Mouse (Mus musculus): ENCODE results near the gene Cdh10.
A peak's percentile ranks its signal among the peaks of the same experiment; 100 is the strongest.

The Cdh10 gene

GRCm38 (mm10) chr15:18818185-18818973, at the start of gene Cdh10:
Gene Cdh10 (plus strand): TSS chr15:18818947.
- no peak for DNase-seq (ENCODE audit: low spot score)

GRCm38 (mm10) chr15:18809148-18809827, 9.5 kb upstream of the Cdh10 start:
- DNase-seq (ENCODE audit: low spot score): no peak

GRCm38 (mm10) chr15:18817707-18818106, 1.0 kb upstream of the Cdh10 start:
- DNase-seq (ENCODE audit: low spot score): no peak

- no peak for DNase-seq (ENCODE audit: low spot score)
These were observed 1.5 kb downstream of the Cdh10 start for GRCm38 (mm10) chr15:18820226-18820625.

- DNase-seq (ENCODE audit: low spot score): peak; percentile 65
These were observed 2.5 kb downstream of the Cdh10 start for GRCm38 (mm10) chr15:18821114-18821756.

- DNase-seq (ENCODE audit: low spot score): no peak
These were observed 4.7 kb downstream of the Cdh10 start for GRCm38 (mm10) chr15:18823420-18823819.

- peak; percentile 37 for DNase-seq (ENCODE audit: low spot score)
These were observed 13.5 kb downstream of the Cdh10 start for GRCm38 (mm10) chr15:18832263-18832662.

- no peak for DNase-seq (ENCODE audit: low spot score)
These were observed 23.0 kb downstream of the Cdh10 start for GRCm38 (mm10) chr15:18841769-18842168.

GRCm38 (mm10) chr15:18844807-18845206, 26.1 kb downstream of the Cdh10 start:
- no peak for DNase-seq (ENCODE audit: low spot score)

- DNase-seq (ENCODE audit: low spot score): no peak
These were observed 31.8 kb downstream of the Cdh10 start for GRCm38 (mm10) chr15:18850497-18850896.

GRCm38 (mm10) chr15:18858135-18858534, 39.4 kb downstream of the Cdh10 start:
- DNase-seq (ENCODE audit: low spot score): no peak

GRCm38 (mm10) chr15:18869871-18870270, 51.1 kb downstream of the Cdh10 start:
- DNase-seq (ENCODE audit: low spot score): no peak

GRCm38 (mm10) chr15:18881467-18881866, 62.7 kb downstream of the Cdh10 start:
- no peak for DNase-seq (ENCODE audit: low spot score)

GRCm38 (mm10) chr15:18886673-18887072, 67.9 kb downstream of the Cdh10 start:
- no peak for DNase-seq (ENCODE audit: low spot score)

GRCm38 (mm10) chr15:18888912-18889311, 70.2 kb downstream of the Cdh10 start:
- no peak for DNase-seq (ENCODE audit: low spot score)

GRCm38 (mm10) chr15:18890358-18890757, 71.6 kb downstream of the Cdh10 start:
- no peak for DNase-seq (ENCODE audit: low spot score)

GRCm38 (mm10) chr15:18900776-18901175, 82.0 kb downstream of the Cdh10 start:
- DNase-seq (ENCODE audit: low spot score): no peak

GRCm38 (mm10) chr15:18904131-18904530, 85.4 kb downstream of the Cdh10 start:
- DNase-seq (ENCODE audit: low spot score): no peak

- no peak for DNase-seq (ENCODE audit: low spot score)
These were observed 91.9 kb downstream of the Cdh10 start for GRCm38 (mm10) chr15:18910612-18911011.

- DNase-seq (ENCODE audit: low spot score): no peak
These were observed 106.8 kb downstream of the Cdh10 start for GRCm38 (mm10) chr15:18925392-18926117.

GRCm38 (mm10) chr15:18926964-18927363, 108.2 kb downstream of the Cdh10 start:
- no peak for DNase-seq (ENCODE audit: low spot score)

GRCm38 (mm10) chr15:18952266-18952665, 133.5 kb downstream of the Cdh10 start:
- DNase-seq (ENCODE audit: low spot score): no peak

Measured in MN1 (cell line).